Mouse (Mus musculus) midbrain, embryonic 10.5 days (tissue): ENCODE results near the gene H2-T3. TPM values are rescaled to one million over a fixed set of nuclear protein-coding genes. Genes with fewer than 3 reads are reported as not detected.
"Not testable (repeated sequence)": the region's sequence is repeated elsewhere in the genome, so short reads cannot be mapped to it uniquely, and the experiment has no call there.

Experiments
- DNase-seq: peaks from one replicate; pipeline ENCODE4 v3.0.0-alpha.2; 2017; ENCODE audit warnings: low spot score
- H3K27ac ChIP-seq: fragments of 300-500 bp; sonication (generic); replicated peaks from 2 replicates; pipeline ENCODE4 v1.5.1; 2016; ENCODE audit warnings: mild to moderate bottlenecking
- H3K27me3 ChIP-seq: fragments of 300-500 bp; sonication (generic); 2 replicates; pipeline ENCODE4 v1.6.1; 2016; ENCODE audit warnings: low read depth, mild to moderate bottlenecking; ENCODE audit not compliant: poor library complexity, severe bottlenecking
- H3K36me3 ChIP-seq: fragments of 300-500 bp; sonication (generic); 2 replicates; pipeline ENCODE4 v1.6.1; 2016; ENCODE audit warnings: mild to moderate bottlenecking, moderate library complexity
- H3K4me1 ChIP-seq: fragments of 300-500 bp; sonication (generic); 2 replicates; pipeline ENCODE4 v1.6.1; 2016
- H3K4me3 ChIP-seq: fragments of 300-500 bp; sonication (generic); 2 replicates; pipeline ENCODE4 v1.5.1; 2016; ENCODE audit warnings: mild to moderate bottlenecking, moderate library complexity
- H3K9me3 ChIP-seq: fragments of 300-500 bp; sonication (generic); replicated peaks from 2 replicates; pipeline ENCODE4 v1.6.1; 2016; ENCODE audit warnings: mild to moderate bottlenecking
- WGBS: fragments of 180-500 bp; shearing (Covaris S2); methylation state at CpG from one replicate; pipeline ENCODE4 v1.1.7; 2016; 5-methylcytosine and 5-hydroxymethylcytosine counted together
- polyA plus RNA-seq: library from polyadenylated mRNA; unstranded; fragments of >200 nt; fragmentation: Nextera tagmentation; extraction: Ambion mirVana; gene quantifications from 2 replicates; pipeline ENCODE4 v1.2.1, GENCODE M21; 2016

The H2-T3 gene
- polyA plus RNA-seq, 1 experiment from 2014 or later, result not detected

- Histone ChIP-seq H3K27ac (no peak overlapping the region), H3K36me3 (no peaks in the 10 kb centered on the region), H3K4me1 (peaks cover 11% of the 10 kb centered on the region), H3K9me3 (no peaks in the 10 kb centered on the region), H3K4me3 (peak overlapping the region; percentile 52), H3K27me3 (peaks cover 84% of the 10 kb centered on the region)
- DNase-seq, result peak; percentile 29
- 3% methylated on average over 15 of the region's 15 CpGs for WGBS
These were observed 15.4 kb upstream of the H2-T3 start for GRCm38 (mm10) chr17:36205456-36205855.

- WGBS, result 91% methylated on average over 2 of the region's 2 CpGs
- H3K36me3 ChIP-seq, result no peaks in the 10 kb centered on the region
- H3K9me3 ChIP-seq, result no peaks in the 10 kb centered on the region
- no peak for DNase-seq
- H3K27me3 ChIP-seq, result peaks cover 79% of the 10 kb centered on the region
- no peak overlapping the region for H3K27ac ChIP-seq
- no peak overlapping the region for H3K4me3 ChIP-seq
- H3K4me1 ChIP-seq, result peaks cover 11% of the 10 kb centered on the region
These were observed 11.8 kb upstream of the H2-T3 start for GRCm38 (mm10) chr17:36201851-36202250.

GRCm38 (mm10) chr17:36198317-36198716, 8.2 kb upstream of the H2-T3 start:
- Histone ChIP-seq H3K27ac (no peak overlapping the region), H3K4me1 (no peaks in the 10 kb centered on the region), H3K36me3 (no peaks in the 10 kb centered on the region), H3K27me3 (peaks cover 61% of the 10 kb centered on the region), H3K9me3 (no peaks in the 10 kb centered on the region), H3K4me3 (no peak overlapping the region)
- peak; percentile 29 for DNase-seq
- WGBS, result 15% methylated on average over 5 of the region's 5 CpGs

- H3K27me3 ChIP-seq, result peaks cover 66% of the 10 kb centered on the region
- H3K4me1 ChIP-seq, result no peaks in the 10 kb centered on the region
- DNase-seq, result no peak
- no peak overlapping the region for H3K27ac ChIP-seq
- 84% methylated on average over 6 of the region's 6 CpGs for WGBS
- H3K36me3 ChIP-seq, result no peaks in the 10 kb centered on the region
- H3K9me3 ChIP-seq, result no peaks in the 10 kb centered on the region
- H3K4me3 ChIP-seq, result no peak overlapping the region
These were observed 4.4 kb upstream of the H2-T3 start for GRCm38 (mm10) chr17:36194471-36194870.

- WGBS, result 30% methylated on average over 8 of the region's 8 CpGs
- Histone ChIP-seq H3K9me3 (no peaks in the 10 kb centered on the region), H3K36me3 (no peaks in the 10 kb centered on the region), H3K27me3 (peaks cover 67% of the 10 kb centered on the region), H3K4me3 (no peak overlapping the region), H3K4me1 (no peaks in the 10 kb centered on the region), H3K27ac (no peak overlapping the region)
- DNase-seq, result peak; percentile 79
These were observed 3.6 kb upstream of the H2-T3 start for GRCm38 (mm10) chr17:36193546-36194141.

GRCm38 (mm10) chr17:36192371-36192770, 2.3 kb upstream of the H2-T3 start:
- WGBS, result 83% methylated on average over 2 of the region's 2 CpGs
- Histone ChIP-seq H3K27me3 (peaks cover 66% of the 10 kb centered on the region), H3K4me3 (no peak overlapping the region)

GRCm38 (mm10) chr17:36189491-36190168, 457 bp downstream of the H2-T3 start:
- Histone ChIP-seq H3K27me3 (peaks cover 73% of the 10 kb centered on the region), H3K4me3 (no peak overlapping the region), H3K9me3 (no peaks in the 10 kb centered on the region), H3K27ac (no peak overlapping the region), H3K36me3 (no peaks in the 10 kb centered on the region), H3K4me1 (no peaks in the 10 kb centered on the region)
- 39% methylated on average over 18 of the region's 18 CpGs for WGBS
- DNase-seq, result no peak

More at GRCm38 (mm10) chr17:36192371-36192770, 2.3 kb upstream of the H2-T3 start:
- H3K36me3 ChIP-seq, result no peaks in the 10 kb centered on the region
- H3K27ac ChIP-seq, result no peak overlapping the region
- DNase-seq, result no peak
- no peaks in the 10 kb centered on the region for H3K9me3 ChIP-seq
- no peaks in the 10 kb centered on the region for H3K4me1 ChIP-seq

GRCm38 (mm10) chr17:36187540-36187939, 2.5 kb downstream of the H2-T3 start:
- WGBS, result 70% methylated on average over 3 of the region's 3 CpGs
- Histone ChIP-seq H3K27me3 (peaks cover 75% of the 10 kb centered on the region), H3K27ac (no peak overlapping the region), H3K9me3 (no peaks in the 10 kb centered on the region), H3K4me3 (no peak overlapping the region), H3K4me1 (no peaks in the 10 kb centered on the region), H3K36me3 (no peaks in the 10 kb centered on the region)
- no peak for DNase-seq

GRCm38 (mm10) chr17:36182212-36182611, 7.9 kb downstream of the H2-T3 start:
- Histone ChIP-seq H3K4me1 (peaks cover 3% of the 10 kb centered on the region; the same call in 1 of the 2 replicates), H3K27ac (no peak overlapping the region), H3K36me3 (no peaks in the 10 kb centered on the region), H3K27me3 (peaks cover 77% of the 10 kb centered on the region), H3K4me3 (no peak overlapping the region), H3K9me3 (no peaks in the 10 kb centered on the region)
- 75% methylated on average over 12 of the region's 12 CpGs for WGBS
- no peak for DNase-seq

- not testable (repeated sequence) for DNase-seq
- peaks cover 62% of the 10 kb centered on the region for H3K27me3 ChIP-seq
These were observed 10.6 kb downstream of the H2-T3 start for GRCm38 (mm10) chr17:36179446-36179845.

GRCm38 (mm10) chr17:36178938-36179337, 11.1 kb downstream of the H2-T3 start:
- Histone ChIP-seq H3K4me3 (peak overlapping the region; percentile 51), H3K27ac (0 out of 2 replicates have a peak overlapping the region, but pooled peaks have one; percentile 20), H3K27me3 (peaks cover 59% of the 10 kb centered on the region)
- H3K9me3 ChIP-seq, H3K4me1 ChIP-seq, H3K36me3 ChIP-seq: not testable (repeated sequence)
- WGBS, result 0% methylated on average over 40 of the region's 40 CpGs
- peak; percentile 64 for DNase-seq

More at GRCm38 (mm10) chr17:36179446-36179845, 10.6 kb downstream of the H2-T3 start:
- 10% methylated on average over 10 of the region's 10 CpGs for WGBS
- H3K27ac ChIP-seq, H3K36me3 ChIP-seq, H3K4me1 ChIP-seq, H3K9me3 ChIP-seq: not testable (repeated sequence)
- H3K4me3 ChIP-seq, result peak overlapping the region; percentile 51

- not testable (repeated sequence) for H3K4me1 ChIP-seq, DNase-seq, H3K27ac ChIP-seq, H3K9me3 ChIP-seq, H3K4me3 ChIP-seq, H3K36me3 ChIP-seq
- H3K27me3 ChIP-seq, result peaks cover 38% of the 10 kb centered on the region
- WGBS, result no CpG with 5 or more reads among the region's 2 CpGs
These were observed 14.0 kb downstream of the H2-T3 start for GRCm38 (mm10) chr17:36176132-36176531.

- H3K27me3 ChIP-seq, result peaks cover 59% of the 10 kb centered on the region
- no peak overlapping the region for H3K4me3 ChIP-seq
These were observed 19.7 kb downstream of the H2-T3 start for GRCm38 (mm10) chr17:36170287-36170814.

More at GRCm38 (mm10) chr17:36170287-36170814, 19.7 kb downstream of the H2-T3 start:
- Histone ChIP-seq H3K4me1 (peaks cover 10% of the 10 kb centered on the region), H3K36me3 (no peaks in the 10 kb centered on the region), H3K27ac (no peak overlapping the region), H3K9me3 (peaks cover 4% of the 10 kb centered on the region; the same call in 1 of the 2 replicates)
- WGBS, result 58% methylated on average over 1 of the region's 1 CpGs
- no peak for DNase-seq
